Mouse (Mus musculus) erythroblast, embryonic 14.5 days (primary cell): ENCODE data around the gene Szt2.

Experiments used
- GATA1 ChIP-seq: IDR thresholded peaks from 2 replicates; pipeline ENCODE4 v1.6.1; 2012; ENCODE audit warnings: low read length, inconsistent platforms, mixed read lengths
- TAL1 ChIP-seq: IDR thresholded peaks from 3 replicates; pipeline ENCODE4 v1.6.1; 2012; ENCODE audit warnings: low read length, inconsistent platforms, mixed read lengths

DNA sequence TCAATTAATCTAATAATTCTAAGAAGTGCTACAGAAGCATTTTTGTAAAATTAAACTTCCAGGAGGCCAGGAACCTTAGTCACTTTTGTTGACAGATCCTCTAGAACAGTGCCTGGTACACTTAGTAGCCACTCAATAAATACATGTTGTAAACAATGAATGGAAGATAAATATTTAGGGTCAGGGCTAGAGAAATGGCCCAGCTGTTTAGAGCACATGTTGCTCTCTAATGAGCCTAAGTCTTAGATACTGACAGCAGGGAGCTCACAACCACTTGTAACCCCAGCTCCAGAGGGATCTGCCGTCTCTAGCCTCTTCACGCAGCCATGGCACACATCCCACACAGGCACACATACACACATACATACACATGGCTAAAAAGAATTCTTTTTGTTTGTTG lies 88.4 kb downstream of the Szt2 start:
- TF ChIP-seq TAL1 (no peak), GATA1 (no peak)
